Mouse (Mus musculus): ENCODE data around the gene Dennd4b. TPM values are rescaled to one million over a fixed set of nuclear protein-coding genes. Genes with fewer than 3 reads are reported as not detected.

Dennd4b gene
- total and polyA plus RNA-seq, 3 experiments: 9.8 to 45.3 (median 27.8) TPM

- no peak for TF ChIP-seq USF1 (IDR thresholded peaks at IDR 0.05; ENCODE audit: low read depth, low read length)
- TF ChIP-seq CHD1 (IDR thresholded peaks at IDR 0.05; ENCODE audit: low read depth, low read length): no peak
- TF ChIP-seq JUN (IDR thresholded peaks at IDR 0.05; ENCODE audit: insufficient read depth, low read depth, low read length): no peak
- no peak for TF ChIP-seq PAX5 (IDR thresholded peaks at IDR 0.05; ENCODE audit: low read length)
- no peak for TF ChIP-seq GABPA (IDR thresholded peaks at IDR 0.05; ENCODE audit: insufficient replicate concordance, low read depth, low read length)
- TF ChIP-seq ZNF384 (IDR thresholded peaks at IDR 0.05; ENCODE audit: low read depth, low read length): no peak
- TF ChIP-seq MAFK (IDR thresholded peaks at IDR 0.05; ENCODE audit: insufficient replicate concordance, low read length): no peak
- TF ChIP-seq ELF1 (IDR thresholded peaks at IDR 0.05; ENCODE audit: low read depth, low read length): no peak
Observed at GRCm38 (mm10) chr3:90256731-90257530, 8.1 kb upstream of the Dennd4b start (continued).

- peaks cover 51% of the 10 kb centered on the region for H3K79me2 ChIP-seq (replicated peaks; ENCODE audit: control insufficient read depth, extremely low read depth, insufficient read depth, poor library complexity, severe bottlenecking)
- in situ Hi-C loops (cut with MboI; ENCODE audit: low pct_ligation_motif_present, low pct_unique_long_range_greater_than_20kb, low sequenced_read_pairs): no loop called here
- H3K4me3 ChIP-seq (replicated peaks in 1 of 3; ENCODE audit: low read depth in 2 of 3, low read length in 2 of 3, poor library complexity in 1 of 3): no peak overlapping the region
- H3K9me3 ChIP-seq (replicated peaks; ENCODE audit: low read length): no peaks in the 10 kb centered on the region
- no peak overlapping the region for H3K9ac ChIP-seq (ENCODE audit: insufficient read depth, low read depth)
- H3K27ac ChIP-seq (ENCODE audit: insufficient read depth, low read depth): no peak overlapping the region
- peaks cover 65 to 67% of the 10 kb centered on the region in 2 experiments for H3K36me3 ChIP-seq (replicated peaks in 1 of 2; ENCODE audit: control insufficient read depth in 1 of 2, insufficient read depth in 1 of 2, low read length in 1 of 2)
- H3K4me1 ChIP-seq (ENCODE audit: control insufficient read depth in 1 of 2, insufficient read depth in 2 of 2): peaks cover 20 to 67% of the 10 kb centered on the region in 2 experiments
- TF ChIP-seq UBTF (IDR thresholded peaks at IDR 0.05; ENCODE audit: low read depth, low read length) (no peak), ZKSCAN1 (IDR thresholded peaks at IDR 0.05; ENCODE audit: borderline replicate concordance, low read depth, low read length) (no peak), ETS1 (conservative IDR thresholded peaks at IDR 0.05; ENCODE audit: low read depth, low read length) (no peak)
- no peak overlapping the region for H3K4me2 ChIP-seq (ENCODE audit: insufficient read depth, low read depth, poor library complexity, severe bottlenecking)
- dilution Hi-C loops (cut with MboI; ENCODE audit: extremely low pct_ligation_motif_present, extremely low pct_unique_long_range_greater_than_20kb, low sequenced_read_pairs): no loop called here
- no peak for DNase-seq (ENCODE audit: extremely low read depth)
- H3K27me3 ChIP-seq (replicated peaks): no peaks in the 10 kb centered on the region
Observed at GRCm38 (mm10) chr3:90258521-90258920, 6.5 kb upstream of the Dennd4b start.

GRCm38 (mm10) chr3:90263121-90263771 lies 1.7 kb upstream of the Dennd4b start:
- H3K9ac ChIP-seq (ENCODE audit: insufficient read depth, low read depth): no peak overlapping the region
- in situ Hi-C loops (cut with MboI; ENCODE audit: low pct_ligation_motif_present, low pct_unique_long_range_greater_than_20kb, low sequenced_read_pairs): no loop called here
- H3K79me2 ChIP-seq (replicated peaks; ENCODE audit: control insufficient read depth, extremely low read depth, insufficient read depth, poor library complexity, severe bottlenecking): peaks cover 32% of the 10 kb centered on the region
- peak overlapping the region; percentile 76 for H3K27ac ChIP-seq (ENCODE audit: insufficient read depth, low read depth)
- H3K27me3 ChIP-seq (replicated peaks): no peaks in the 10 kb centered on the region
- no peaks in the 10 kb centered on the region for H3K9me3 ChIP-seq (replicated peaks; ENCODE audit: low read length)
- H3K4me2 ChIP-seq (ENCODE audit: insufficient read depth, low read depth, poor library complexity, severe bottlenecking): no peak overlapping the region
- dilution Hi-C loops (cut with MboI; ENCODE audit: extremely low pct_ligation_motif_present, extremely low pct_unique_long_range_greater_than_20kb, low sequenced_read_pairs): no loop called here
- DNase-seq (ENCODE audit: extremely low read depth): no peak
- peak overlapping the region in 1 of 3 experiments; percentile 29 for H3K4me3 ChIP-seq (replicated peaks in 1 of 3; ENCODE audit: low read depth in 2 of 3, low read length in 2 of 3, poor library complexity in 1 of 3)
- TF ChIP-seq ELF1 (IDR thresholded peaks at IDR 0.05; ENCODE audit: low read depth, low read length): no peak
- TF ChIP-seq GABPA (IDR thresholded peaks at IDR 0.05; ENCODE audit: insufficient replicate concordance, low read depth, low read length): no peak
- H3K36me3 ChIP-seq (replicated peaks in 1 of 2; ENCODE audit: control insufficient read depth in 1 of 2, insufficient read depth in 1 of 2, low read length in 1 of 2): peaks cover 59 to 69% of the 10 kb centered on the region in 2 experiments
- H3K4me1 ChIP-seq (ENCODE audit: control insufficient read depth in 1 of 2, insufficient read depth in 2 of 2): peaks cover 25 to 68% of the 10 kb centered on the region in 2 experiments

Measured in CH12.LX (cell line).